Mouse (Mus musculus) liver, adult 2 months (tissue): ENCODE measurements around the gene Ugt2a2. TPM values are rescaled to one million over a fixed set of nuclear protein-coding genes. Genes with fewer than 3 reads are reported as not detected.
"Not testable (repeated sequence)": the region's sequence is repeated elsewhere in the genome, so short reads cannot be mapped to it uniquely, and the experiment has no call there.

Experiments
- DNase-seq: peaks from one replicate; pipeline ENCODE4 v3.0.0-alpha.2; 2011; ENCODE audit warnings: low read depth, low spot score; ENCODE audit errors: extremely low read depth
- H3K27ac ChIP-seq: fragments of 200-500 bp; replicated peaks from 2 replicates; pipeline ENCODE4 v1.5.1; 2012; ENCODE audit warnings: low read depth, mild to moderate bottlenecking, control low read depth, inconsistent platforms, low read length; ENCODE audit not compliant: insufficient read depth
- H3K27me3 ChIP-seq: fragments of 200-500 bp; 2 replicates; pipeline ENCODE4 v1.6.1; 2012; ENCODE audit warnings: mild to moderate bottlenecking, moderate library complexity, low read length, inconsistent platforms; ENCODE audit not compliant: control insufficient read depth, insufficient read depth
- H3K36me3 ChIP-seq: fragments of 200-500 bp; 2 replicates; pipeline ENCODE4 v1.6.1; 2012; ENCODE audit warnings: low read length, inconsistent platforms; ENCODE audit not compliant: control insufficient read depth, insufficient read depth
- H3K4me1 ChIP-seq: fragments of 200-500 bp; 2 replicates; pipeline ENCODE4 v1.6.1; 2011; ENCODE audit warnings: low read length; ENCODE audit not compliant: control insufficient read depth, insufficient read depth
- H3K4me3 ChIP-seq: fragments of 200-500 bp; 2 replicates; pipeline ENCODE4 v1.5.1; 2011; ENCODE audit warnings: low read depth, mild to moderate bottlenecking, control low read depth, low read length, moderate library complexity; ENCODE audit not compliant: insufficient read depth
- H3K79me2 ChIP-seq: fragments of 200-500 bp; 2 replicates; pipeline ENCODE4 v1.6.1; 2012; ENCODE audit warnings: inconsistent platforms, mild to moderate bottlenecking, low read length, moderate library complexity; ENCODE audit not compliant: control insufficient read depth, insufficient read depth
- H3K9ac ChIP-seq: fragments of 200-500 bp; 2 replicates; pipeline ENCODE4 v1.6.1; 2012; ENCODE audit warnings: low read depth, mild to moderate bottlenecking, control low read depth, inconsistent platforms, low read length
- CTCF ChIP-seq: fragments of 200-500 bp; IDR thresholded peaks from 2 replicates; pipeline ENCODE4 v1.5.1; 2011; ENCODE audit warnings: low read depth, low read length, control low read depth
- POLR2A ChIP-seq: fragments of 200-500 bp; IDR thresholded peaks from 2 replicates; pipeline ENCODE4 v1.6.1; 2011; ENCODE audit warnings: low read length, control low read depth; ENCODE audit not compliant: insufficient read depth; ENCODE audit errors: extremely low read depth
- WGBS: fragments of 180-500 bp; shearing (Covaris S2); methylation state at CpG from one replicate; pipeline ENCODE4 v1.1.7; 2018; 5-methylcytosine and 5-hydroxymethylcytosine counted together
- polyA plus RNA-seq: library from polyadenylated mRNA; depleted of rRNA; stranded (reverse); fragments of >200 nt; gene quantifications from 2 replicates; pipeline ENCODE4 v1.2.3, GENCODE M21; 2012; rRNA removed
- total RNA-seq: library from RNA; depleted of rRNA; stranded (reverse); fragments of >200 nt; gene quantifications from 2 replicates; pipeline ENCODE4 v1.2.3, GENCODE M21; 2014; rRNA removed

Ugt2a2 gene
- not detected in 2 replicates for total RNA-seq
- not detected in 2 replicates for polyA plus RNA-seq

DNA sequence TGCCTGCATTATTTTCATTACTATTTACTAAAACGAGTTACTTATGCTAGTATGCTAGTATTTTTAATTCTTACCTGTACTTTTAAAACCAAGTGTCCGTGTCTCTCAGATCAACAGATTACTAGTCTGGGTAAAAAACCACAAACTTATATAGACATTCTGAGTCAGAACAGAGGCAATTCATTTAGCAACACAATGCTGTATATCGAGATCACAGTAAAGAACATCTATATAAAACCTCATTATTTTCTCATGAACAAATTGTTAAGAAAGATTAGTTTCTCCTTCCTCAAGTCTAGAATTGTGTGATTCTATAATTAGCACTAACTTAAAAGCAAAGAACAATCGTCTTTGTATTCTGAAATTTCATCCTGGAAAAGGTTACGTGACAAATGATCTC is at the start of gene Ugt2a2:
TSS of gene Ugt2a2 (minus strand) at position 101 of the 400 bp plus-strand sequence.
- Histone ChIP-seq H3K36me3 (no peaks in the 10 kb centered on the region), H3K27ac (no peak within 1 kb of the TSS), H3K4me3 (no peak within 1 kb of the TSS), H3K79me2 (no peaks in the 10 kb centered on the region), H3K4me1 (no peaks in the 10 kb centered on the region), H3K27me3 (no peaks in the 10 kb centered on the region), H3K9ac (no peak within 1 kb of the TSS)
- DNase-seq, result no peak
- WGBS, result 85% methylated on average over 5 of the region's 5 CpGs
- TF ChIP-seq POLR2A (no peak), CTCF (no peak)

GRCm38 (mm10) chr5:87523561-87523960 is 41.5 kb upstream of the Ugt2a2 start:
- not testable (repeated sequence) for H3K36me3 ChIP-seq, H3K27ac ChIP-seq, H3K27me3 ChIP-seq, H3K4me1 ChIP-seq, H3K79me2 ChIP-seq, DNase-seq, H3K9ac ChIP-seq, H3K4me3 ChIP-seq
- WGBS, result 88% methylated on average over 2 of the region's 2 CpGs

- 70% methylated on average over 4 of the region's 4 CpGs for WGBS
- TF ChIP-seq CTCF, result no peak
- TF ChIP-seq POLR2A, result no peak
- Histone ChIP-seq H3K9ac (no peak overlapping the region), H3K4me1 (no peaks in the 10 kb centered on the region), H3K36me3 (no peaks in the 10 kb centered on the region), H3K27ac (no peak overlapping the region), H3K4me3 (no peak overlapping the region), H3K79me2 (no peaks in the 10 kb centered on the region), H3K27me3 (no peaks in the 10 kb centered on the region)
- DNase-seq, result peak; percentile 13
Measured at GRCm38 (mm10) chr5:87505776-87506458, 23.9 kb upstream of the Ugt2a2 start.

DNA sequence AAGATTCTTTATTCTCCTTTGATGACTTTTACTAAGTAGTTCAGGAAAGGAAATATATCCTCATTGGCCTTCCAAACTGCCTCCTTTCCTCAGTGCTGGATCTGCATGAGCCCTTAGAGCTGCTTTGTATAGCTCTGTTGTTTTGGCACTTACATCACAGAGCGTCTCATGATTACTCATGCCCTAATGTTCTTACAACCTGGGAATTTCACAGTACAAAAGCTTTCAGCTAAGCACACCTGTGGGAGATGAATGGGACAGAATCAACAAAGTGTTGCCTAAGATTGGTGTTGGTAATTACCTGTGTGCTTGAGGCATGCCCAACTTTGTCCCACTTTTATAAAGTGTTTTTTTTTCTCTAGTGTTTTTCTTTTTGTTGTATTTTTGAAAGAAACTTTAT is 20.6 kb upstream of the Ugt2a2 start:
- no peak overlapping the region for H3K4me3 ChIP-seq
- DNase-seq, result no peak
- H3K27me3 ChIP-seq, result no peaks in the 10 kb centered on the region
- no peaks in the 10 kb centered on the region for H3K79me2 ChIP-seq
- no peaks in the 10 kb centered on the region for H3K36me3 ChIP-seq
- no peak overlapping the region for H3K9ac ChIP-seq
- TF ChIP-seq CTCF, result no peak
- TF ChIP-seq POLR2A, result no peak
- WGBS, result 79% methylated on average over 1 of the region's 1 CpGs
- H3K4me1 ChIP-seq, result peaks cover 4% of the 10 kb centered on the region; the same call in 1 of the 2 replicates
- H3K27ac ChIP-seq, result no peak overlapping the region

DNA sequence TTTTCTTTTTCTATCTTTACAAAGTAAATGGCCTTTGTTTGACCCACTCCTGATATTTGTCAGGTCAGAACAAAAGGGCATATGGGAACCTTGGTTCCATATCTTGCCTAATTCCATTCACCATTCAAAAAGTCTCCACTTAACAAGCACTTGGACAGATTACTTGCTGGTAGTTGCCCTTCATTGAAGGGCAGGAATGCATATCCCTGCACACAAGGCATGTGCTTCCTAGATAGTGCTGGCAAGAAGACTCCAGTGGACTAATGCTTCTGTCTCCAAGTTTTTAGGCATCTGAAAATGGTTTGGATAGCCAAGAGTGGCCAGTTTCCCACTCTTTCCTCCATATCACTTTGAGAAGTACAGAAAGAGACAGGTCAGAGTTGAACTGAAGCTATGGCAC is 17.3 kb upstream of the Ugt2a2 start:
- H3K27me3 ChIP-seq, result no peaks in the 10 kb centered on the region
- H3K4me1 ChIP-seq, result peaks cover 4% of the 10 kb centered on the region; the same call in 1 of the 2 replicates
- no peaks in the 10 kb centered on the region for H3K36me3 ChIP-seq
- peak overlapping the region; percentile 57; the same call in 1 of the 2 replicates for H3K27ac ChIP-seq
- TF ChIP-seq POLR2A (no peak), CTCF (no peak)
- peak; percentile 69 for DNase-seq
- no peak overlapping the region for H3K4me3 ChIP-seq
- no peaks in the 10 kb centered on the region for H3K79me2 ChIP-seq
- H3K9ac ChIP-seq, result no peak overlapping the region

- DNase-seq, result peak; percentile 80
Measured at GRCm38 (mm10) chr5:87498936-87499335, 16.9 kb upstream of the Ugt2a2 start.

More at GRCm38 (mm10) chr5:87498936-87499335, 16.9 kb upstream of the Ugt2a2 start:
- Histone ChIP-seq H3K79me2 (no peaks in the 10 kb centered on the region), H3K4me1 (peaks cover 4% of the 10 kb centered on the region; the same call in 1 of the 2 replicates), H3K36me3 (no peaks in the 10 kb centered on the region), H3K27me3 (no peaks in the 10 kb centered on the region), H3K9ac (no peak overlapping the region), H3K4me3 (no peak overlapping the region), H3K27ac (no peak overlapping the region)
- TF ChIP-seq CTCF (no peak), POLR2A (no peak)
